Mouse (Mus musculus): Measurements from ENCODE around the gene Filip1l.
"Not testable (repeated sequence)": the region's sequence is repeated elsewhere in the genome, so short reads cannot be mapped to it uniquely, and the experiment has no call there.

The Filip1l gene

GRCm38 (mm10) chr16:57353932-57354331 is 1.0 kb downstream of the Filip1l start:
- DNase-seq (ENCODE audit: low spot score in 2 of 2), result no peak

- DNase-seq (ENCODE audit: low spot score in 2 of 2), result no peak
Measured at GRCm38 (mm10) chr16:57356454-57356853, 3.6 kb downstream of the Filip1l start.

DNA sequence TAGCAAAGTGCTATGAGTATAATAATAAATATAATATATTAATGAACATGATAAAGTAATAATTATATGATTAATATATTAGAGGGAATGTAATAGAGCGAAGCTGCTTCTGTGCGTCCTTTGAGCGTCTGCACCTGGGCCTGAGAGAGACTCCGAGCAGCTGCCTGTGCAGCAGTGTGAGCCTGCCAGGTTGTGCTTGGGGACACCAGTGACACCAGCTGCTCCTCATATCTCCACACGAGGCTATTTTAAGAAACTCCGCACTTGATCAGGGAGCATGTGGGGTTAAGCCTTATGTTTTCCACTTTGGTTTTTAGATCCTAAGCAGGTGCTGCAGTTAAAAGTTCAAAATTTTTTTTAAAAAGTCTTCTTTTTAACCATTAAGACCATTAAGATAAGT is 4.1 kb downstream of the Filip1l start:
- no peak for DNase-seq (ENCODE audit: low spot score in 2 of 2)

DNA sequence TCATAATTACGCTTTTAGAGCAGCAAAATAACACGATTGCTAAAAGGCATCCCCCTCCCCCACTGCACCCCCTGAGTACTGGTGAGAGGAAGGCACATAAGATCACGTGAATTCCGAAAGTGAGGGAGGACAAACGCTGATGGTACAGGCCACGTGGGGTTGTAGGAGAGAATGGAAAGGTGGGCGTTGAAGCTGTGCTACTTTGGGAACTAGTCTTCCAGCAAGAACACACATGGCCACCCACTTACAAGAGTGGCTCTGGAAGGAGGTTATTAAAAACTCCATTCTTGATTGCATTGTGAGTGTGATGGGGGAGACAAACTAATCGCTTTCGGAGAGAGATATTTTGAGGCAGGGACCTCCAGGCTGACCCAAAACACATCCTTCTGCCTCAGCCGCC is 6.4 kb downstream of the Filip1l start:
- no peak for DNase-seq (ENCODE audit: low spot score in 2 of 2)

GRCm38 (mm10) chr16:57360785-57361184 is 7.9 kb downstream of the Filip1l start:
- DNase-seq (ENCODE audit: low spot score in 2 of 2), result no peak

GRCm38 (mm10) chr16:57362679-57363401 is 9.9 kb downstream of the Filip1l start:
- peak; percentile 58 to 66 for DNase-seq (ENCODE audit: low spot score in 2 of 2)

DNA sequence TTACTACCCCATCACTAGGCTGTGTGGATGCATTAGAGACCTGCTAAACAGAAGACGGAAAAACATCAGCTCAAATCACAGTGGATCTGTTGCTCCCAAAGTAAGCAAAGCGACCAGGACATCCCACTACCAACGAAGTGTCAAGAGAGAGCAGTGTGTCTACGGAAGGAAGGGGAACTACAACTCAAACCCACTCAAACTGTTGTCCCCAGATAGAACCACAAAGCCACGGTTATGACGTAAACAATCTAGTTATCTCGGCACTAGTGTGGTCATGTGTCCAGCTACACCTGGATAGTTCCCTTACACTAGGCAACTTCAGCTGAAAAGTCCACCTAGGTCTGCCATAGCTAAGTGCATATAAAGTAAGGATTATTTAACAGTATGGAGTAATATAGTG is 11.6 kb downstream of the Filip1l start:
- no peak for DNase-seq (ENCODE audit: low spot score in 2 of 2)

DNA sequence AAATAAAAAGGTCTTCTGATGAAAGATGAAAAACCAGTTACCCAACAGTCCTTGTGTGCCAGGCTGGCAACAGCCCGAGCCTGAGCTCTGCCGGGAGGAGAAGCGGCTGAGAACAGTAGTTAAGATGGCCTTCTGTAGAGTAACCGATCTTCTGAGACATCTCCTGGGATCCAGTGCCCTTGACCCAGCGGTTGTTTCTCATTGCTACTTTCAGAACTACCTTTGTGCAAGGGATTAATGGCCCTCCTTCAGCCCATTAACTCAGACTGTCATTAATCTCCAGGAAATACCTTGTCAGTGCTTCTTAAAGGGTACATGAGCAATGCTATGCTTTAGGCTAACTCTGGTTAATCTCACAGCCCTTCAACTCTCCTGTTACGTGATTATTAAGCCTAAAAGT is 13.2 kb downstream of the Filip1l start:
- no peak for DNase-seq (ENCODE audit: low spot score in 2 of 2)

GRCm38 (mm10) chr16:57366941-57367694 is 14.2 kb downstream of the Filip1l start:
- no peak for DNase-seq (ENCODE audit: low spot score in 2 of 2)

GRCm38 (mm10) chr16:57369846-57370496 is 17.1 kb downstream of the Filip1l start:
- no peak for DNase-seq (ENCODE audit: low spot score in 2 of 2)

DNA sequence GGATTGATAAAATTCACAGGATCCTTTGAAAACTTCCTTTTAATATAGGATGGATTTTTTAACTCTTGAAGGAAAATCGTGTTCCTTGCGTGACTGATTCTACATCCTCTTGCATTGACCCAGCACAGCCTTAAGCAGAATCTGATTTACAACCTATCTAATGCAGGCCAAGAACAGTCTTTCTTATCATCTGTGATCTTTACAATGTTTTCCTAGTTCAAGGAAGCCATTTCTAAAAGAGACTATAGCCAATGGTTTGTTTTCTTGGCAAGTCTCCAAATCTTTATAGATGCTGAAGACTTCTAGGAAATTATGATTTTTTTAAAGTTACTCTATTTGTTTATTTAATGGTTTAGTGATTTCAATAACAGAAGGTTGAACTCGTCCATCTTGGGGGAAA is 19.3 kb downstream of the Filip1l start:
- no peak for DNase-seq (ENCODE audit: low spot score in 2 of 2)

- DNase-seq (ENCODE audit: low spot score in 2 of 2), result no peak
Measured at GRCm38 (mm10) chr16:57375248-57375837, 22.4 kb downstream of the Filip1l start.

GRCm38 (mm10) chr16:57378631-57379330 is 25.9 kb downstream of the Filip1l start:
- DNase-seq (ENCODE audit: low spot score in 2 of 2), result no peak

GRCm38 (mm10) chr16:57383266-57383971 is 30.5 kb downstream of the Filip1l start:
- no peak for DNase-seq (ENCODE audit: low spot score in 2 of 2)

DNA sequence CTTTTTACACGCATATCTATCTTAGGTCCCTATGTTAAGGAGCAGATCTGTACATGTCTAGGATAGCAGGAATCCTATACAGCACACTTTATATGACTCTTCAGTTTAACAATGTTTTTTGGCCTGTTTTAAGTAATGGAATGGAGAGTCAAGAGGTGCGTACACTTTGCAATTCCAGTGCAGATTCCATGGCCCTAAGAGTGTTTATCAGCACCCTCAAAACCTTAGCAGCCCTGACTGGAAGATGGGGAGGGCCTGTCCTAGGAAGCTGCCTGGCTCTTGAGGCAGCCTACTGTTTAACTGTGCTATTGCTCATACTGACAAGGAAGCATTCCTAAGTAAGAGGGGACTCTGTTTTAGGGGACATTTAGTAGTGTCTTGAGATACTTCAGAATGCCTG is 31.4 kb downstream of the Filip1l start:
- DNase-seq (ENCODE audit: low spot score in 2 of 2), result no peak

- no peak for DNase-seq (ENCODE audit: low spot score in 2 of 2)
Measured at GRCm38 (mm10) chr16:57389566-57390251, 36.8 kb downstream of the Filip1l start.

DNA sequence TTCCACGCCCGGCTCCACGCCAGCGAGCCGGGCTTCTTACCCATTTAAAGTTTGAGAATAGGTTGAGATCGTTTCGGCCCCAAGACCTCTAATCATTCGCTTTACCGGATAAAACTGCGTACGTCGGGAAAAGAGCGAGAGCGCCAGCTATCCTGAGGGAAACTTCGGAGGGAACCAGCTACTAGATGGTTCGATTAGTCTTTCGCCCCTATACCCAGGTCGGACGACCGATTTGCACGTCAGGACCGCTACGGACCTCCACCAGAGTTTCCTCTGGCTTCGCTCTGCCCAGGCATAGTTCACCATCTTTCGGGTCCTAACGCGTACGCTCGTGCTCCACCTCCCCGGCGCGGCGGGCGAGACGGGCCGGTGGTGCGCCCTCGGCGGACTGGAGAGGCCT is 38.3 kb downstream of the Filip1l start:
- not testable (repeated sequence) for DNase-seq (ENCODE audit: low spot score in 2 of 2)

GRCm38 (mm10) chr16:57392461-57392860 is 39.6 kb downstream of the Filip1l start:
- DNase-seq (ENCODE audit: low spot score in 2 of 2), result no peak

DNA sequence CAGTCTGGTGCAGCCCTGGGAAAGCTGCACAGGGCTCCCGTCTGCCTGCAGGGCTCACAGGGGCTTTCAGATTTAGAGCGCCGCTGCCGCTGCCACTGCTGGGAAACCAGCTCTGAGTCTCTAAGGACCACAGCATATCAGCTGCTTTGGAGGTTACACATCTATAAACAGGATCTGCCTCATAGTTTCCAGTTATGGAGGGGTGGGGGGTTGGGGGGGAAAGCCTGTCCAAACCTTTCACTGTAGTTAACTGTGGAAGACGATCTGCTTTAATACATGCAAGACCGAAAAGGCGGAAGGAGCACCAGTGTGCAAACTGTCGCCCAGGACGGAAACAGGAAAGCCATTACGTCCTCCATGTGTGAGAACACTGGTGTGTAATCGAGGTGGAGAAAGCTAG is 40.3 kb downstream of the Filip1l start:
- peak in 1 of 2 experiments; percentile 30 for DNase-seq (ENCODE audit: low spot score in 2 of 2)

DNA sequence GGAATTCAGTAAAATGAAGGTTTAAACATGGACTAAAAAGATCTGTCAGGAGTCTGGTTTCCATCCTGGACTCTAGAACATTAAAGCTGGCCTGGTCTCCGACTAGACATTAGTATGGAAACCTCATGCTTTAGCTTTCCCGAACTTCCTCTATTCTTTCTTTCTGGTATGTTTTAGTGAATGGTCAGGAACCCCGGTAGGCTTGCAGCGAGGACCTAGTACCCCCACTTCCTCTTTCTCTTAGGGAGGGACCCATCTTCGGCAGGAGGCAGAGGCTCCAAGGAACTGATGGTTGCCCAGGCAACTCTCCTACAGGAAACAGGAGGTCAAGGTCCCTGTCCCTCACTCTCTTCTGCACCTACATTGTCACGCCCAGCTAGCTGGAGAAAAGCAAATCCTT is 43.4 kb downstream of the Filip1l start:
- no peak for DNase-seq (ENCODE audit: low spot score in 2 of 2)

- no peak for DNase-seq (ENCODE audit: low spot score in 2 of 2)
Measured at GRCm38 (mm10) chr16:57397845-57398244, 45.0 kb downstream of the Filip1l start.

All from urinary bladder, postnatal 4 days (tissue).